Mouse (Mus musculus) liver, embryonic 14.5 days (tissue): ENCODE data around the gene Rbm28. TPM values are rescaled to one million over a fixed set of nuclear protein-coding genes. Genes with fewer than 3 reads are reported as not detected.

Experiments
- ATAC-seq: fragments of 200-750 bp; cut with Nextera tagmentation; 2 replicates; pipeline ENCODE4 v1.8.0; 2017; ENCODE audit warnings: moderate number of reproducible peaks, mild to moderate bottlenecking, moderate library complexity; ENCODE audit not compliant: insufficient read depth
- DNase-seq, 3 experiments: peaks; one replicate each; pipeline ENCODE4 v3.0.0-alpha.2; 2012 to 2013; ENCODE audit warnings: low read depth in 3 of 3, low spot score in 3 of 3
- H3K27ac ChIP-seq: fragments of 300-500 bp; sonication (generic); 2 replicates; pipeline ENCODE4 v1.5.1; 2014; ENCODE audit warnings: moderate library complexity, mild to moderate bottlenecking, control low read depth, inconsistent platforms
- H3K27me3 ChIP-seq: fragments of 300-500 bp; sonication (generic); 2 replicates; pipeline ENCODE4 v1.6.1; 2014; ENCODE audit warnings: mild to moderate bottlenecking, low read length, moderate library complexity; ENCODE audit not compliant: control insufficient read depth, insufficient read depth
- H3K36me3 ChIP-seq: fragments of 300-500 bp; sonication (generic); replicated peaks from 2 replicates; pipeline ENCODE4 v1.6.1; 2014; ENCODE audit warnings: low read depth; ENCODE audit not compliant: control insufficient read depth, insufficient read depth
- H3K4me1 ChIP-seq, 2 experiments: fragments of 200-500 bp in 1 of 2; fragments of 300-500 bp in 1 of 2; sonication (generic) in 1 of 2; replicated peaks; 2 replicates each; pipeline ENCODE4 v1.6.1; 2012 to 2014; ENCODE audit warnings: antibody characterized with exemption in 1 of 2, inconsistent platforms in 1 of 2, low read length in 1 of 2; ENCODE audit not compliant: control insufficient read depth in 2 of 2, insufficient read depth in 2 of 2
- H3K4me2 ChIP-seq: fragments of 300-500 bp; sonication (generic); 2 replicates; pipeline ENCODE4 v1.6.1; 2014; ENCODE audit warnings: low read depth, mild to moderate bottlenecking, control low read depth, moderate library complexity
- H3K4me3 ChIP-seq, 2 experiments: fragments of 200-500 bp in 1 of 2; fragments of 300-500 bp in 1 of 2; sonication (generic) in 1 of 2; 2 replicates each; pipeline ENCODE4 v1.5.1; 2012 to 2014; ENCODE audit warnings: low read depth in 2 of 2, low read length in 2 of 2, mild to moderate bottlenecking in 2 of 2, control low read depth in 1 of 2, inconsistent platforms in 1 of 2, moderate library complexity in 1 of 2; ENCODE audit not compliant: insufficient read depth in 1 of 2
- H3K9ac ChIP-seq: fragments of 300-500 bp; sonication (generic); replicated peaks from 2 replicates; pipeline ENCODE4 v1.6.1; 2014; ENCODE audit warnings: mild to moderate bottlenecking, control low read depth, moderate library complexity
- H3K9me3 ChIP-seq: fragments of 300-500 bp; sonication (generic); 2 replicates; pipeline ENCODE4 v1.6.1; 2016; ENCODE audit warnings: low read length, mixed read lengths; ENCODE audit not compliant: control insufficient read depth
- CTCF ChIP-seq: IDR thresholded peaks from 2 replicates; pipeline ENCODE4 v1.5.1; 2016; ENCODE audit warnings: antibody characterized with exemption, low read depth, control low read depth
- EP300 ChIP-seq: IDR thresholded peaks from 2 replicates; pipeline ENCODE4 v1.6.1; 2016; ENCODE audit warnings: antibody characterized with exemption, low read depth
- WGBS: fragments of 180-500 bp; shearing (Covaris S2); extraction: QIAGEN DNeasy Blood & Tissue Kit; methylation state at CpG from one replicate; pipeline ENCODE4 v1.1.7; 2014; ENCODE audit not compliant: insufficient replicate concordance; 5-methylcytosine and 5-hydroxymethylcytosine counted together
- polyA plus RNA-seq, 2 experiments: library from polyadenylated mRNA; depleted of rRNA in 1 of 2; stranded (reverse) in 1 of 2; unstranded in 1 of 2; fragments of >200 nt; fragmentation: Nextera tagmentation in 1 of 2; extraction: Ambion mirVana in 1 of 2; gene quantifications; 2 replicates each; pipeline versions ENCODE4 v1.2.1 to v1.2.3; 2012 to 2014

Gene Rbm28
- polyA plus RNA-seq, 2 experiments: 9.9 to 11.6 TPM

DNA sequence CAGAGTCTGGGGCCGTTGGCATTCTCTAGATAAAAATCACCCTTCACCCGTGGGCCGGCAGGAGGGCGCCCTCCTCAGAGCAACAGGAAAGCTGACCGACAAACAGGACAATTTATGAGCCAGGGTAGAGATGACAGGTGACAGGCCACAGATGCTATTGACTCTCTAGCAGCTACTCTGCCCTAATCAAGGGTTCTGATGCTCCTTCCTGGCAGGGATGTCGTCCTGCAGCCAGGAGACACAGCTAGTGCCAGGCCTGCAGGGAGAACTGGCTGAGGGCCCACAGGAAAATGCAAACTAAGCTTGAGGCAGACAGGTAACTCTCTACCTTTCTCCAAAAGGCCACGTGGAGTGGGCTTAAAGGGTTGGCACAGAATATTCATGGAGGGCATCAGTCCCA lies 46.3 kb upstream of the Rbm28 start:
- 17% methylated on average over 7 of the region's 7 CpGs for WGBS
- TF ChIP-seq EP300 (no peak), CTCF (no peak)
- no peak for ATAC-seq
- H3K36me3 ChIP-seq: no peaks in the 10 kb centered on the region
- no peak for DNase-seq
- H3K4me3 ChIP-seq: no peak overlapping the region; a peak in 1 of 4 replicates
- H3K27me3 ChIP-seq: peaks cover 14% of the 10 kb centered on the region
- no peak overlapping the region for H3K9ac ChIP-seq
- no peak overlapping the region for H3K27ac ChIP-seq
- peaks cover 0 to 4% of the 10 kb centered on the region in 2 experiments; a peak in 2 of 4 replicates for H3K4me1 ChIP-seq
- H3K4me2 ChIP-seq: peak overlapping the region; percentile 85
- H3K9me3 ChIP-seq: no peaks in the 10 kb centered on the region

DNA sequence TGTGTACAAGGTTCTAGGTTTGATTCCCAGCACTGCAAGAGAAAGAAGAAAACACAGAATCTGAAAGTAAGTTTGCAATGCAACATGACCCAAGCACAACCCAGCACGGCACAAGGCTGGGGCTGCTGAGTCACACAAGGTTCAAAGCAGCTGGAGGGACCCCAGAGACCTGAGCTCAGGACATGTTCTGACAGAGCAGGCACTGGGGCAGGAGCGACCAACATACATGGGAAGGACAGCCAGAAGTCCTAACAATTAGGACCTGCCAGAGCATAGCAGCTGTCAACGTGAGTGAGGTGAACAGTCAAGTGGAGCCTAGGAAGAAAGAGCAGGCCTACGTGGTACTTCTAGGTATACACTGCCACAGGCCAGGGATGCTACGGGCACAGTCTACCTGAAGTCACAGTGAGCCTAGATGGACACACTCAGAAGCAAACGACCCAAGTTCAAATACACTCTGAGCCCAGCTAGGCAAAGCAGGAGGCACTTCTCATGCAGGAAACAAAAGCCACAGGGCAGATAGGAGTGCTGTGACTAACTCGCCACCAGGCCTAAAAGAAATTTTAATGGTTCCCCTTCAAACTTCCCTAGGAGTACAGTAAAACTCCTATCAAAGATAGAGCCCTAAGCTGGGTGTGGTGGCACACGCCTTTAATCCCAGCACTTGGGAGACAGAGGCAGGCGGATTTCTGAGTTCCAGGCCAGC lies 45.6 kb upstream of the Rbm28 start:
- TF ChIP-seq EP300 (no peak), CTCF (no peak)
- Histone ChIP-seq H3K27me3 (peaks cover 14% of the 10 kb centered on the region), H3K4me3 (no peak overlapping the region), H3K9ac (no peak overlapping the region), H3K4me1 (peaks cover 0 to 4% of the 10 kb centered on the region in 2 experiments; a peak in 2 of 4 replicates), H3K9me3 (no peaks in the 10 kb centered on the region), H3K4me2 (no peak overlapping the region), H3K36me3 (no peaks in the 10 kb centered on the region), H3K27ac (no peak overlapping the region)
- DNase-seq: no peak
- ATAC-seq: no peak
- WGBS: 48% methylated on average over 9 of the region's 9 CpGs

DNA sequence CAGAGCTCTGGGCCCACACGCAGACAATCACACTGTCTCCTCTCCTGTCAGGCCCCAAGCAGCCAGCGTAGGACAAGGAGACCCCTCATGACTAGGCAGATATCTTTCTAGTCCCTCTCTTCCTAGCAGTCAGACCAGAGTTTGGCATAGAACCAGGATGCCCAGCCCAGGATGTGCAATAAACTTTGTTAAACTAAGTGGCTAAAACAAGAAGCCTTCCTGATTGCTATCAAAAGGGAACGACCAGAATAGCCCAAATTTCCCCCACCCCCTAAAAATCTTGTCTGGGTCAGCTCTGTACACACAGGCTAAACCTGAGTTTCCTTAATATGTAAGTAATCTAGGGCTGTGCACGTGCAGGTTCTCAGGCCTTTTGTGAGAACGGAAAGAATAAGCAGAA lies 43.4 kb upstream of the Rbm28 start:
- DNase-seq (no peak), ATAC-seq (no peak)
- H3K4me2 ChIP-seq: no peak overlapping the region
- no peak overlapping the region for H3K4me3 ChIP-seq
- H3K36me3 ChIP-seq: no peaks in the 10 kb centered on the region
- TF ChIP-seq CTCF (no peak), EP300 (no peak)
- WGBS: 51% methylated on average over 5 of the region's 5 CpGs
- H3K27me3 ChIP-seq: no peaks in the 10 kb centered on the region
- H3K9me3 ChIP-seq: no peaks in the 10 kb centered on the region
- H3K27ac ChIP-seq: no peak overlapping the region
- H3K9ac ChIP-seq: no peak overlapping the region
- no peaks in the 10 kb centered on the region; a peak in 1 of 4 replicates for H3K4me1 ChIP-seq

DNA sequence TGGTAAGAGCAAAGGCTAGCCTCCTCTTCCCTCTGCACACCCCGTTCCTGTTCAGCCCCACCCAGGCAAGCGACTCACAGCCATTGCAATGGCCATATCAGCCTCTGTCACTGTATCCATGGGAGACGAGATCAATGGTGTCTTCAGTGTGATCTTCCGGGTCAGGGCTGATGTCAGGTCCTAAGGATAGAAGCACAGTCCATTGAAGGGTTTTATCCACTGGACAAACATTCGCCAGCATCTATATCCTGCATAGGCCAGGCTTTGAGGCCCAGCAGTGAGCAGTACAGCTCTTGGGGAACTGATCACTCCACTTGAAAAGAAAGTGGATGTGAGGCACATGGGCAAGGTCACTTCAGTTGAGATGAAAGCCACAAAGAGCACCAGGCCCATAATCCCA lies 42.2 kb upstream of the Rbm28 start:
- Histone ChIP-seq H3K4me2 (no peak overlapping the region), H3K27me3 (no peaks in the 10 kb centered on the region), H3K36me3 (no peaks in the 10 kb centered on the region), H3K4me3 (no peak overlapping the region), H3K27ac (no peak overlapping the region), H3K9me3 (no peaks in the 10 kb centered on the region), H3K4me1 (no peaks in the 10 kb centered on the region; a peak in 1 of 4 replicates), H3K9ac (no peak overlapping the region)
- 64% methylated on average over 5 of the region's 5 CpGs for WGBS
- ATAC-seq (no peak), DNase-seq (no peak)
- TF ChIP-seq EP300: no peak
- no peak for TF ChIP-seq CTCF

DNA sequence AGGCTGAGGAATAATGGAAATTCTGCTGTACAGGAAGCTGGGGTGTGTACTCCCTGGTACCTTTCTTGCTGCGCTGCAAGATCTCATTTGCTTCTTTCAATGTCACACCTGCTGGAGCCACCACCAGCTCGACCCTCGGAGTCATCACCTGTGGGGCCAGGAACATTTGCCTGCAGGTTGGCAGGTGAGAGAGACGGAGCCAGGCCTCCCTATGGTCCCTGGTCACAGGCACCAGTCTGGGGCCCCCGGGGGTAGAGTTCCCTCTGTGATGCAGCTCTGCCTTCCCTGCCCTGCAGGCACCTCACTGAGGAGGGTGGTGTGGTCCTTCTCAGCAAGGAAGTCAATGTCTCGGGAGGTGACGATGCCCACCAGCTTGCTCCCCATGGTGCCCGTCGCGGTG lies 41.2 kb upstream of the Rbm28 start:
- H3K9me3 ChIP-seq: no peaks in the 10 kb centered on the region
- no peaks in the 10 kb centered on the region for H3K4me1 ChIP-seq
- no peaks in the 10 kb centered on the region for H3K36me3 ChIP-seq
- no peaks in the 10 kb centered on the region for H3K27me3 ChIP-seq
- H3K4me2 ChIP-seq: no peak overlapping the region
- TF ChIP-seq CTCF (no peak), EP300 (no peak)
- H3K27ac ChIP-seq: no peak overlapping the region
- ATAC-seq (no peak), DNase-seq (no peak)
- no peak overlapping the region for H3K4me3 ChIP-seq
- no peak overlapping the region for H3K9ac ChIP-seq
- WGBS: 76% methylated on average over 10 of the region's 10 CpGs
